Mouse (Mus musculus): Measurements from ENCODE around the gene Muc13.

Muc13 gene

DNA sequence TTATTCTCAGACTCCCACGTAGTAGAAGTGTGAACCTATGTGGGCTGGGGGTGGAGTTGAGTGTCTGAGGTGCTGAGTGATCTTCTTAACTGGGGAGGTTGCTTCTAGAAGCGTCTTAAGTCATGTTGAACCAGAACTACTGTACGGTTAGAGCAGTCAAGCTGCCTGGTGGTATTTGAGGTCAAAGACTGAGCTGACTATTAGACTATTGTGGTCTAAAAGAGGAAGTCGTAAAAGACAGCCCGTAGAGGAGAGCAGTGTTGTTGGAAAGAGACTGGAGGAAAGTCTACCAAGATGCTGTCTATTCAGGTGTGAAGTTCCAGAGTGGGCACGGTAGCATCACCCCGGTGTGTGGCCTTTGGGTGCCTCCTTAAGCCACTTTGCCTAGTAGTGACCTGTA is 24.0 kb upstream of the Muc13 start:
- DNase-seq (ENCODE audit: low read depth) = peak; percentile 62

DNA sequence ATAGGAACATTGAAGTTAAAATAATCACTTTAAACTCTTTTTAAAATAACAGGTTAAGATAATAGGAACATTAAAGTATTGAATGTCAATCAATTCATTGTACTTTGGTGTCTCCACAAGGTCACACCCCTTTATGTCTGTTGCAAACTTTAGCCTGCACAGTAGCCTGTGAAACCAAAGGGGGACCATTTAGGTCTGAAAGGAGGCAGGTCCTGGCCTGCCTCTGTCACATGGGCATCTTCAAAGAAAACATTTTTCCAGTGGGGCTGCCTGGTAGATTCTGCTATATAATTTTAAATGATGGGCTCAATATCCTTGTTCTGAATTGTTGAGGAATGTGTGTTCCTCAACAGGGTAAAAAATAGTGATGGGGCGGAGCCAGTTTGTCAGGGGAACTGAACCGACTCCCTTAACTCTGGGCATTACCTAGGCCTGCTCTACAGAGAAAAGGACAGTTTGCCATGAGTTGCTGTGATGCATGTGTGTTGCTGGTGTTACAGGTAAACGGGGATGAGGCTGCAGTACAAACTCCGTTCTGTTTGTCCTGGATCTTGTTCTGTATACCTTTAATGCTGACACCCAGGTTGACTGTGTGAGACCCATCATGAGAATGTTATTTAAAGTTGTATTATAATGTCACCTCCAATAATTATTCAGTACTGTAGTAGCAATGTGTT is 22.9 kb upstream of the Muc13 start:
- no peak for DNase-seq (ENCODE audit: low read depth)

- no peak for DNase-seq (ENCODE audit: low read depth)
Observed at GRCm38 (mm10) chr16:33772809-33773208, 21.0 kb upstream of the Muc13 start.

DNA sequence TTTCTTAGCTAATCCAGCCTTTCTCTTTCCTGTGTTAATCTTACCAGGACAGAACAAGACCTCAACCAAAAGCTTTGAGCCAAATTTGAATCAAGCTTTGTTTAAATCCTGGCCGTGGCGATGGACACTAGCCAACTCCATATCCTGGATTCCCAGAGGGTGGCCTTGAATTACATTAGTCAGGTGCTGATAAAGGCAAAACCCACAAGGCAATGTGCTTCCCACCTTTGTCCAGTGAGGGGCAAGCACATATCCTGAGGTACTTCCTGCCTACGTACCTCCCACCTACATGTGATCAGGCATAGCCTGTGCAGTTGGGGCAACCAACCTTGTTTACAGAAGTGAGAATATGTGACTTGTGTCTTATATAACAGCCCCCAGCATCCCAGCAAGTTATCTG is 18.9 kb upstream of the Muc13 start:
- DNase-seq (ENCODE audit: low read depth) = no peak

GRCm38 (mm10) chr16:33775733-33776335 is 18.0 kb upstream of the Muc13 start:
- no peak for DNase-seq (ENCODE audit: low read depth)

- no peak for DNase-seq (ENCODE audit: low read depth)
Observed at GRCm38 (mm10) chr16:33776766-33777529, 16.9 kb upstream of the Muc13 start.

DNA sequence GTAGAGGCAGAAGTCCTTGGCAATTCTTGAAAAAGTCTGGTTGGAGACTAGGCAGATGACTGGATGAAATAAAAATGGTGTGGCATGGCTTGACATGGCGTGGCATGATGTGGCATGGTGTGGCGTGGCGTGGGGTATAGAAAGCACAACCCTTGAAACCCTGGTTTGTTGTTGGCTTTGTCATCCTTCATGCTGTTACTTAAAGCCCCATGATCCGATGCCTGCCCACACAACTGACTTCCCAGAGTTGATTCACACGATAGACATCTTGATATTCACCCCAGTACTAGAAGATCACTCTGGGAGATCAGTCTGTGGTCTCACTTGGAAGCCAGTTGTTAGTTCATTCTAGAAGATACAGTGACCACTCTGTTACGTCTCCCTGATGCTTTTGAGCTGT is 16.2 kb upstream of the Muc13 start:
- DNase-seq (ENCODE audit: low read depth) = no peak

- DNase-seq (ENCODE audit: low read depth) = no peak
Observed at GRCm38 (mm10) chr16:33781789-33782728, 11.8 kb upstream of the Muc13 start.

DNA sequence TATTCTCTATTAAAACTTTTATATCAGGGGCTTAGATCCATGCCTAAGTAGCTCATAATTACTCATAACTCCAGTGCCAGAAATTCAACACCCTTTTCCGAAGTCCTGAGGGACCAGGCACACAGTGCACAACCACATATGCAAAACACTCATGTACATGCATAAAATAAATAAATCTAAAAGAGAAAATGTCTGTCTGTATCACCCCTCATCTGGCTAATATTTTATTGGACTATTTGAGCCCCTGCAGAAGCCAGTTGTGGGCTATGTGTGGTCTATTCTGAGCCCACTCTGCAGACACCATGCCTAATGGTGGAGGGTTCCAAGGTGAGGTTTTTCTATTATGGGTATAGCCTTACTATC is 11.1 kb upstream of the Muc13 start:
- no peak for DNase-seq (ENCODE audit: low read depth)

- DNase-seq (ENCODE audit: low read depth) = no peak
Observed at GRCm38 (mm10) chr16:33784547-33784946, 9.3 kb upstream of the Muc13 start.

GRCm38 (mm10) chr16:33785092-33785704 is 8.6 kb upstream of the Muc13 start:
- DNase-seq (ENCODE audit: low read depth) = no peak

GRCm38 (mm10) chr16:33786657-33787390 is 7.0 kb upstream of the Muc13 start:
- no peak for DNase-seq (ENCODE audit: low read depth)

- no peak for DNase-seq (ENCODE audit: low read depth)
Observed at GRCm38 (mm10) chr16:33795106-33795505, 1.3 kb downstream of the Muc13 start.

- DNase-seq (ENCODE audit: low read depth) = peak; percentile 40
Observed at GRCm38 (mm10) chr16:33795887-33796286, 2.0 kb downstream of the Muc13 start.

- no peak for DNase-seq (ENCODE audit: low read depth)
Observed at GRCm38 (mm10) chr16:33796756-33797155, 2.9 kb downstream of the Muc13 start.

GRCm38 (mm10) chr16:33797860-33798259 is 4.0 kb downstream of the Muc13 start:
- peak; percentile 59 for DNase-seq (ENCODE audit: low read depth)

DNA sequence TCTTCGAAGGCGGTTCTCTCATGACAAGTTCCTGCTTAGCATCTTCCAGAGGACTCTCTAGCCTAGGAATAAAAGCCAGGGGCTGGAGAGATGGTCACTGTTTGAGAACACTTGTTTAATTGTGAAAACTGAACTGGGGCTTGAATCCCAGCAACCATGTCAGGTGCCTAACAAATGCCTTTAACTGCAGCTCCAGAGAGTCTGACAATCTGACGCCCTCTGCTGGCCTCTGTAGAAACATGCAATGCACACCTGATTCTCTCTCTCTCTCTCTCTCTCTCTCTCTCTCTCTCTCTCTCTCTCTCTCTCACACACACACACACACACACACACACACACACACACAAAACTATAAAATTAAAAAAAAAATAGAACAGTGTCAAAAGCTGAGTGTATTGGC is 16.2 kb downstream of the Muc13 start:
- DNase-seq (ENCODE audit: low read depth) = peak; percentile 43

- DNase-seq (ENCODE audit: low read depth) = no peak
Observed at GRCm38 (mm10) chr16:33818413-33819165, 24.8 kb downstream of the Muc13 start.

DNA sequence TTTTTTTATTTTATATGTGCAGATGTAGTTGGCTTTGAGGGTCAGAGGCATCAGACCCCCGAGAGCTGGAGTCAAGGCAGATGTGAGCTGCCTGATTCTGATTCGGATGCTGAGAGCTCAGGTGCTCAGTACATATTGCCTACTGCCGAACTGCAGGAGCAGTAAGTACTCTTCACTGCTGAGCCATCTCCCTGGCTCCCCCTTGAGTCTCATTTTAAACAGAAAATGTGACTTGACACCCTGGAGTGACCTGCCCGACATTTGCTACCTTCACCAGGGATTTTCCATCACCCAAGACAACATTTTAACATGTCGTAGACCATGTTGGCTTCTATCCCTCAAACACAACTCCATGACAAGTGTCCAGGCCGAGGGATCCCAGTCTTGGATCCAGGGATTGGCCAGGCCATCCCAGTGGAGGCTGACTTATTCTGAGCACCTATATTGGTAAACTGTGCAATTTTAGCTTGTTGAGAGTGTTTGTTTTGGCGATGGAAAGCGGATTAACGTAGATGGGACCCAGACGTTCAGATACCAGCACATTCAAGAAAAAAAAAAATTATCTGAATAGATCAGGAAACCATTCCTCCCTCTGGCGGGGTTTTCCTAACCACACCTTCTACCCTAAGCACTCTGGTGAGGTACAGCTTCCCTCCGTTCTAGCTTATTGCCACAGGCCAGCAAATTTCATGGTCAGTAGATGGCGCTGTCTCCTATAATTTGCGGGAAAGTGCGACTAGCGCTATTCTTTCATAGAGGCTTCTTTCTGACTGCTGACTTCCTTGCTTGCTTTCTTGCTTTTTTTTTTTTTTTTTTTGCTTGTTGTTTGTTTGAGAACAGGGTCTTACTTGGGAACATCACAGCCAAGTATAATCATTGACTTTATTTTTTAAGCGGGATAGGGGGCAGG is 26.7 kb downstream of the Muc13 start:
- peak; percentile 87 for DNase-seq (ENCODE audit: low read depth)

Measured in naive thymus-derived CD4-positive, alpha-beta T cell, adult 2 months (primary cell).